Mouse (Mus musculus) forebrain, embryonic 16.5 days (tissue): Measurements from ENCODE around the gene Rlbp1. TPM values are rescaled to one million over a fixed set of nuclear protein-coding genes. Genes with fewer than 3 reads are reported as not detected.
A peak's percentile ranks its signal among the peaks of the same experiment; 100 is the strongest.

Experiments used
- ATAC-seq: fragments of 200-750 bp; cut with Nextera tagmentation; 2 replicates; pipeline ENCODE4 v1.8.0; 2017; ENCODE audit warnings: mild to moderate bottlenecking, moderate library complexity
- H3K27ac ChIP-seq: fragments of 300-500 bp; sonication (generic); 2 replicates; pipeline ENCODE4 v1.5.1; 2014; ENCODE audit warnings: low read length, control low read depth
- H3K27me3 ChIP-seq: fragments of 300-500 bp; sonication (generic); replicated peaks from 2 replicates; pipeline ENCODE4 v1.6.1; 2014; ENCODE audit warnings: low read length; ENCODE audit not compliant: control insufficient read depth, insufficient read depth
- H3K36me3 ChIP-seq: fragments of 300-500 bp; sonication (generic); 2 replicates; pipeline ENCODE4 v1.6.1; 2014; ENCODE audit not compliant: control insufficient read depth, insufficient read depth
- H3K4me1 ChIP-seq: fragments of 300-500 bp; sonication (generic); replicated peaks from 2 replicates; pipeline ENCODE4 v1.6.1; 2014; ENCODE audit warnings: low read length; ENCODE audit not compliant: control insufficient read depth, insufficient read depth
- H3K4me2 ChIP-seq: fragments of 300-500 bp; sonication (generic); 2 replicates; pipeline ENCODE4 v1.6.1; 2014; ENCODE audit warnings: mild to moderate bottlenecking, low read length, control low read depth
- H3K4me3 ChIP-seq: fragments of 300-500 bp; sonication (generic); replicated peaks from 2 replicates; pipeline ENCODE4 v1.5.1; 2014; ENCODE audit warnings: mild to moderate bottlenecking, low read length, control low read depth
- H3K9ac ChIP-seq: fragments of 300-500 bp; sonication (generic); replicated peaks from 2 replicates; pipeline ENCODE4 v1.6.1; 2014; ENCODE audit warnings: low read depth, low read length, control low read depth
- H3K9me3 ChIP-seq: fragments of 300-500 bp; sonication (generic); 2 replicates; pipeline ENCODE4 v1.6.1; 2016; ENCODE audit warnings: low read length; ENCODE audit not compliant: control insufficient read depth
- WGBS: fragments of 180-500 bp; shearing (Covaris S2); extraction: QIAGEN DNeasy Blood & Tissue Kit; methylation state at CpG from one replicate; pipeline ENCODE4 v1.1.7; 2014; 5-methylcytosine and 5-hydroxymethylcytosine counted together
- polyA plus RNA-seq: library from polyadenylated mRNA; unstranded; fragments of >200 nt; fragmentation: Nextera tagmentation; extraction: Ambion mirVana; gene quantifications from 2 replicates; pipeline ENCODE4 v1.2.1, GENCODE M21; 2015

Rlbp1 gene
- polyA plus RNA-seq, 1 experiment from 2014 or later, result 71.6 TPM

DNA sequence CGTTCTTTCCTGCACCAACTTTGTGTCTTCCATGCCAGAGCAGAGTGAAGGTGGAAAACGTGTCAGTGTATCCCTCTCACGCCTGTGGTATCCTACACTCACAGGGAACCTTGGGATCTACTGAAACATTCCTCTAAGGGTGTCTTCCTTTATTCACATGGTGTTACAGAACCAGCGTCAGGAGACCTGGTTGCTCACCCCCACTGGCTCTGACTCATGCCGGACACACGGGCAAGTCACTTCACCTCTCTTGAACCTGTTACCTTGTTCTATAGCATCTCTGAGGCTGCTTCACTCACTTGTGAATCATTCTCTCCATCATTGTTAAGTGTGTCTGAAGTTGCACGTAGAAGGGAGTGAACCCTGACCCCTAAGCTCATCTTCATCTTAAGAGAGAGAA, 24.0 kb downstream of the Rlbp1 start:
- Histone ChIP-seq H3K4me2 (no peak overlapping the region), H3K9me3 (no peaks in the 10 kb centered on the region), H3K27me3 (no peaks in the 10 kb centered on the region), H3K4me1 (peaks cover 12% of the 10 kb centered on the region), H3K27ac (peak overlapping the region; percentile 81), H3K36me3 (peaks cover 19% of the 10 kb centered on the region), H3K9ac (no peak overlapping the region), H3K4me3 (no peak overlapping the region)
- WGBS, result 83% methylated on average over 7 of the region's 7 CpGs
- no peak for ATAC-seq

- ATAC-seq, result peak; percentile 90
- no peaks in the 10 kb centered on the region for H3K27me3 ChIP-seq
- no peak overlapping the region for H3K9ac ChIP-seq
- H3K4me3 ChIP-seq, result no peak overlapping the region
- H3K9me3 ChIP-seq, result no peaks in the 10 kb centered on the region
- 24% methylated on average over 8 of the region's 8 CpGs for WGBS
- H3K36me3 ChIP-seq, result peaks cover 22% of the 10 kb centered on the region
- H3K4me1 ChIP-seq, result peaks cover 12% of the 10 kb centered on the region
- peak overlapping the region; percentile 81 for H3K27ac ChIP-seq
- no peak overlapping the region for H3K4me2 ChIP-seq
These were observed 24.6 kb downstream of the Rlbp1 start for GRCm38 (mm10) chr7:79362208-79362607.

GRCm38 (mm10) chr7:79360056-79360455, 26.8 kb downstream of the Rlbp1 start:
- no peak overlapping the region for H3K4me3 ChIP-seq
- H3K9me3 ChIP-seq, result no peaks in the 10 kb centered on the region
- no peak overlapping the region for H3K4me2 ChIP-seq
- peaks cover 12% of the 10 kb centered on the region for H3K4me1 ChIP-seq
- H3K27ac ChIP-seq, result no peak overlapping the region
- peaks cover 39% of the 10 kb centered on the region for H3K36me3 ChIP-seq
- WGBS, result 70% methylated on average over 11 of the region's 11 CpGs
- H3K9ac ChIP-seq, result no peak overlapping the region
- no peaks in the 10 kb centered on the region for H3K27me3 ChIP-seq
- no peak for ATAC-seq

GRCm38 (mm10) chr7:79359183-79359435, 27.7 kb downstream of the Rlbp1 start:
- H3K9me3 ChIP-seq, result no peaks in the 10 kb centered on the region
- H3K4me3 ChIP-seq, result no peak overlapping the region
- no peaks in the 10 kb centered on the region for H3K27me3 ChIP-seq
- no peak overlapping the region for H3K27ac ChIP-seq
- no peak overlapping the region for H3K9ac ChIP-seq
- 88% methylated on average over 3 of the region's 3 CpGs for WGBS
- no peak for ATAC-seq
- no peak overlapping the region for H3K4me2 ChIP-seq
- H3K36me3 ChIP-seq, result peaks cover 45% of the 10 kb centered on the region
- H3K4me1 ChIP-seq, result peaks cover 10% of the 10 kb centered on the region

GRCm38 (mm10) chr7:79358350-79359182, 28.3 kb downstream of the Rlbp1 start:
- no peak overlapping the region for H3K27ac ChIP-seq
- no peak overlapping the region for H3K9ac ChIP-seq
- H3K9me3 ChIP-seq, result no peaks in the 10 kb centered on the region
- no peak overlapping the region for H3K4me3 ChIP-seq
- no peak overlapping the region for H3K4me2 ChIP-seq
- peaks cover 47% of the 10 kb centered on the region for H3K36me3 ChIP-seq
- no peaks in the 10 kb centered on the region for H3K27me3 ChIP-seq
- WGBS, result 84% methylated on average over 15 of the region's 15 CpGs
- ATAC-seq, result no peak
- H3K4me1 ChIP-seq, result peaks cover 9% of the 10 kb centered on the region; the same call in 1 of the 2 replicates

DNA sequence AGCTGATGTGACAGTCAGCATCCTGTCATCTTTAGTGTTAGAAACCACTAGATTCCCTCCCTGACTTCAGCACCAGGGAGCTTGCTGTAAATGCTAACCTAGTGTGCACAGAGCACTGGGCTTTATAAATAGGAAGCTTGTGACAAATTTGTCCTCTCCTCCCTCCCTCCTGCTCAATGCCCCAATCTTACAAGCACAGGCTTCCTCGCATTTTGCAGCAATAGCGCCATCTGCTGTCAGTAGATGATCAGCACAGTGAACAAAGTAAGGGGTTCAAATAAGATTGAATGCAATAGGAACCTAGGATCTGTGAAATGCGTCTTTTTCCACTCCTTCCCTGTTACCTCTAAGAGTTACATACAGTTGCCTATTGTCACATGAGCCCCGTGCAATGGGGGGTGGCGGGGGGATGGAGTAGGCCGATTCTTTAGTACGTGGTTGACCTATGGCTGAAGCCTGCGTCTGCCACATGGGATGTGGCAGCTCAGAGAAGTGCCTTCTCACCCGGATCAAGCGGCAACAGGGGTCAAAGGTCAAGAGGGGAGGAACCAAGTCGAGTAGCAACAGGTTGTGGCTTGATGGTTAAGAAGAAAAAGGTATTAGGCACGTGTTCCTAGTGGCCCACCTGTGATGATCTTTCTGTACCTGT, 37.0 kb downstream of the Rlbp1 start:
- Histone ChIP-seq H3K9me3 (no peaks in the 10 kb centered on the region), H3K9ac (no peak overlapping the region), H3K4me3 (no peak overlapping the region), H3K27ac (no peak overlapping the region), H3K27me3 (no peaks in the 10 kb centered on the region), H3K36me3 (peaks cover 18% of the 10 kb centered on the region; the same call in 1 of the 2 replicates), H3K4me1 (no peaks in the 10 kb centered on the region), H3K4me2 (no peak overlapping the region)
- 34% methylated on average over 12 of the region's 12 CpGs for WGBS
- ATAC-seq, result peak; percentile 75

GRCm38 (mm10) chr7:79348816-79349215, 38.0 kb downstream of the Rlbp1 start:
- Histone ChIP-seq H3K4me3 (no peak overlapping the region), H3K4me2 (no peak overlapping the region), H3K9me3 (no peaks in the 10 kb centered on the region), H3K27me3 (no peaks in the 10 kb centered on the region), H3K9ac (no peak overlapping the region), H3K36me3 (peaks cover 10% of the 10 kb centered on the region; the same call in 1 of the 2 replicates), H3K27ac (no peak overlapping the region), H3K4me1 (no peaks in the 10 kb centered on the region)
- no peak for ATAC-seq
- 82% methylated on average over 8 of the region's 8 CpGs for WGBS

GRCm38 (mm10) chr7:79347108-79347813, 39.6 kb downstream of the Rlbp1 start:
- ATAC-seq, result no peak
- WGBS, result 80% methylated on average over 13 of the region's 13 CpGs
- Histone ChIP-seq H3K4me3 (no peak overlapping the region), H3K27me3 (no peaks in the 10 kb centered on the region), H3K36me3 (peaks cover 10% of the 10 kb centered on the region; the same call in 1 of the 2 replicates), H3K27ac (no peak overlapping the region), H3K4me2 (no peak overlapping the region), H3K9me3 (no peaks in the 10 kb centered on the region), H3K9ac (no peak overlapping the region), H3K4me1 (no peaks in the 10 kb centered on the region)

DNA sequence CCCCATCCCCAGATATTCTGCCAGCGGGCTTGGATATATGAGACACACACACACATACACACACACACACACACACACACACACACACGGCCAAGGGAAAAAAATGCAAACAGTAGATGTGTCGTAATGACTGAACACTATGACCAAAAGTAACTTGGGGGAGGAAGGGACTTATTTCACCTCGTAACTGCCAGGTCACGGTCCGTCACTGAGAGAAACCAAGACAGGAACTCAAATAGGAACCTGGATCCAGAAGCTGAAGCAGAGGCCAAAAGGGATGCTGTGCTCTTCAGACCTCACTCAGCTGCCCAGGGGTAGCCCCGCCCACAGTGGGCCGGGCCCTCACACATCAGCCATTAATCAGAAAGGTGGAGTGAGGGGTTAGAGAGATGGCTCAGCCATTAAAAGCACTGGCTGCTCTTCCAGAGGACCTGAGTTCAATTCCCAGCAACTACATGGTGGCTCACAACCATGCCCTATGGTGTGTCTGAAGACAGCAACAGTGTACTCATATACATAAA, 40.2 kb downstream of the Rlbp1 start:
- no peak for ATAC-seq
- no peaks in the 10 kb centered on the region for H3K27me3 ChIP-seq
- H3K4me1 ChIP-seq, result no peaks in the 10 kb centered on the region
- H3K9me3 ChIP-seq, result no peaks in the 10 kb centered on the region
- no peak overlapping the region for H3K4me3 ChIP-seq
- 81% methylated on average over 8 of the region's 8 CpGs for WGBS
- H3K4me2 ChIP-seq, result no peak overlapping the region
- H3K9ac ChIP-seq, result no peak overlapping the region
- H3K36me3 ChIP-seq, result peaks cover 10% of the 10 kb centered on the region; the same call in 1 of the 2 replicates
- H3K27ac ChIP-seq, result no peak overlapping the region
